Mouse (Mus musculus): Measurements from ENCODE around the gene Ltb4r1. TPM values are rescaled to one million over a fixed set of nuclear protein-coding genes. Genes with fewer than 3 reads are reported as not detected.

The Ltb4r1 gene
- polyA plus RNA-seq, 1 experiment from 2014 or later, result 0.88 TPM

GRCm38 (mm10) chr14:55735334-55735733, 30.4 kb upstream of the Ltb4r1 start:
- no peaks in the 10 kb centered on the region for H3K27me3 ChIP-seq (ENCODE audit: control insufficient read depth, insufficient read depth, low read length)
- no peak overlapping the region for H3K4me3 ChIP-seq (ENCODE audit: low read depth, low read length)
- no peak overlapping the region for H3K9ac ChIP-seq (replicated peaks; ENCODE audit: low read depth, low read length)
- no peak overlapping the region for H3K4me2 ChIP-seq (replicated peaks; ENCODE audit: low read depth, low read length)
- no peaks in the 10 kb centered on the region for H3K9me3 ChIP-seq (ENCODE audit: control insufficient read depth, low read depth, low read length)
- WGBS, result 23% methylated on average over 3 of the region's 3 CpGs
- no peaks in the 10 kb centered on the region for H3K4me1 ChIP-seq (ENCODE audit: control insufficient read depth, insufficient read depth, low read length)
- peaks cover 18% of the 10 kb centered on the region; the same call in 1 of the 2 replicates for H3K36me3 ChIP-seq (ENCODE audit: control insufficient read depth, insufficient read depth, low read length)
- no peak overlapping the region for H3K27ac ChIP-seq (ENCODE audit: low read length)
- ATAC-seq (ENCODE audit: insufficient number of reproducible peaks, insufficient read depth, low FRiP score, low read depth), result no peak

GRCm38 (mm10) chr14:55735758-55736157, 30.0 kb upstream of the Ltb4r1 start:
- Histone ChIP-seq H3K27me3 (ENCODE audit: control insufficient read depth, insufficient read depth, low read length) (no peaks in the 10 kb centered on the region), H3K36me3 (ENCODE audit: control insufficient read depth, insufficient read depth, low read length) (peaks cover 22% of the 10 kb centered on the region; the same call in 1 of the 2 replicates), H3K4me3 (ENCODE audit: low read depth, low read length) (no peak overlapping the region), H3K9ac (replicated peaks; ENCODE audit: low read depth, low read length) (no peak overlapping the region), H3K4me2 (replicated peaks; ENCODE audit: low read depth, low read length) (no peak overlapping the region), H3K9me3 (ENCODE audit: control insufficient read depth, low read depth, low read length) (no peaks in the 10 kb centered on the region), H3K27ac (ENCODE audit: low read length) (no peak overlapping the region), H3K4me1 (ENCODE audit: control insufficient read depth, insufficient read depth, low read length) (no peaks in the 10 kb centered on the region)
- WGBS, result 78% methylated on average over 4 of the region's 4 CpGs
- ATAC-seq (ENCODE audit: insufficient number of reproducible peaks, insufficient read depth, low FRiP score, low read depth), result no peak

DNA sequence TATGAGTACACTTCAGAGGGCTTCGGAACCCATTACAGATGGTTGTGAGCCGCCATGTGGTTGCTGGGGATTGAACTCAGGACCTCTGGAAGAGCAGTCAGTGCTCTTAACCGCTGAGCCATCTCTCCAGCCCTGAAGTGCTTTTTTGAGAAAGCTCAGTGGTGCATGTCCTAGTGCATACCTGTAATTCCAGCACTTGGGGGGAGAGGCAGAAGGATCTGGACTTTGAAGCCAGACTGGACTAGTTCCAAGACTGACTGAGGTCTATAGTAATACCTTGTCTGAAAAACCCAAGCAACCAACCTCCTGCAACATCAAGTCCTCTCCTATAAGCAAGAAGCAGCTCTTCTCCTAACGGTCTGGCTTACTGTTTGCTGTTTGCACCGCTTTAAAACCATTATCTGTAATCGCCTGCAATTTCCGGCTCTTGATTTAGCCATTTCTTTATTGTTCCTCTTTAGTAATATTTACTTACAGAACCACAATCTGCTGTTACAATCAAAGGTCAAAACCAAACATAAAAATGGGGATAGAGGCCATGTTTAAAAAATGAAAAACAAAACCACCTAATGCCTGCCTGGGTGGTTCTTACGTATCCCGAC, 28.6 kb upstream of the Ltb4r1 start:
- Histone ChIP-seq H3K27me3 (ENCODE audit: control insufficient read depth, insufficient read depth, low read length) (no peaks in the 10 kb centered on the region), H3K4me1 (ENCODE audit: control insufficient read depth, insufficient read depth, low read length) (no peaks in the 10 kb centered on the region), H3K36me3 (ENCODE audit: control insufficient read depth, insufficient read depth, low read length) (peaks cover 28% of the 10 kb centered on the region; the same call in 1 of the 2 replicates), H3K9me3 (ENCODE audit: control insufficient read depth, low read depth, low read length) (no peaks in the 10 kb centered on the region), H3K4me2 (replicated peaks; ENCODE audit: low read depth, low read length) (no peak overlapping the region), H3K9ac (replicated peaks; ENCODE audit: low read depth, low read length) (no peak overlapping the region), H3K4me3 (ENCODE audit: low read depth, low read length) (no peak overlapping the region), H3K27ac (ENCODE audit: low read length) (no peak overlapping the region)
- ATAC-seq (ENCODE audit: insufficient number of reproducible peaks, insufficient read depth, low FRiP score, low read depth), result no peak
- 84% methylated on average over 9 of the region's 9 CpGs for WGBS

- Histone ChIP-seq H3K4me1 (ENCODE audit: control insufficient read depth, insufficient read depth, low read length) (peaks cover 17% of the 10 kb centered on the region; the same call in 1 of the 2 replicates), H3K4me2 (replicated peaks; ENCODE audit: low read depth, low read length) (peak overlapping the region; percentile 11), H3K9me3 (ENCODE audit: control insufficient read depth, low read depth, low read length) (no peaks in the 10 kb centered on the region), H3K36me3 (ENCODE audit: control insufficient read depth, insufficient read depth, low read length) (peaks cover 25% of the 10 kb centered on the region; the same call in 1 of the 2 replicates), H3K27me3 (ENCODE audit: control insufficient read depth, insufficient read depth, low read length) (no peaks in the 10 kb centered on the region), H3K27ac (ENCODE audit: low read length) (no peak overlapping the region), H3K9ac (replicated peaks; ENCODE audit: low read depth, low read length) (no peak overlapping the region), H3K4me3 (ENCODE audit: low read depth, low read length) (no peak overlapping the region)
- peak; percentile 75 for ATAC-seq (ENCODE audit: insufficient number of reproducible peaks, insufficient read depth, low FRiP score, low read depth)
- 20% methylated on average over 10 of the region's 10 CpGs for WGBS
Measured at GRCm38 (mm10) chr14:55743711-55744110, 22.1 kb upstream of the Ltb4r1 start.

DNA sequence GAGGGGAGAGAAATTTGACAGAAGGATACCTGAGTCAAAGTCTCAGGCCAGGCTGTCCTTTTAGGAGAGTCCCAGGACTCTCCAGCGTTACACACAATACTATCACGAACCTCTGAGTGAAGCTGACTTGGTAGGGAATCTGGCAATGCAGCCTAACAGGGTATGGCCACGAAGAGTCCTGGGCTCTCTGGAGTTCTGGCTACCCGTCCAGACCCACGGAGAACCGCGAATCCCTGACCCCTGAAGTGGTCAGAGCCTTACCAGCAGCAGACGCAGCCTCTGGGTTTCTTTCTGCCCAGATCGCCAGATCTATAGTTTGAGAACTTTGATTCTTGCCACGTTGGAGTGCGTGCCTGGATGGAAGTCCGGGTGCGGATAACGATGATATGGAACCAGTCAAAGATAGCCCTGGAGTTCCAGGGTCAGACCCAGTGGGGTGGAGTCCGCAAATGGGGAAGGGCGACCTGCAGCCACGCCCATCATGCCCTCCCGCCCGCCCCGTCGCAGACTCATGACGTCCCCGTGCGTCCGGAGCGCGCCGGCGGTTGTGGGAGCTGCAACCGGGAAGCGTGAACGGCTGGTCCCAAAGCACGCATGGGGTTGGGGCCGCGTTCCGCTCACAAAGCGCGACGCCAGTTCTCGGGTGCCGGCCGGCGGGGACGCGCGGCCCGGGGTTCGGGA, 20.4 kb upstream of the Ltb4r1 start, which contains the start of the genes Dhrs1 and Nop9:
TSS of gene Dhrs1 (minus strand) at position 511 of the 681 bp plus-strand sequence.
TSS of gene Nop9 (plus strand) at position 514 of the 681 bp plus-strand sequence.
- peak within 1 kb of the TSS; percentile 85 for H3K4me3 ChIP-seq (ENCODE audit: low read depth, low read length)
- peaks cover 17% of the 10 kb centered on the region; the same call in 1 of the 2 replicates for H3K4me1 ChIP-seq (ENCODE audit: control insufficient read depth, insufficient read depth, low read length)
- no peaks in the 10 kb centered on the region for H3K27me3 ChIP-seq (ENCODE audit: control insufficient read depth, insufficient read depth, low read length)
- peak within 1 kb of the TSS; percentile 63 for H3K9ac ChIP-seq (replicated peaks; ENCODE audit: low read depth, low read length)
- no peaks in the 10 kb centered on the region for H3K9me3 ChIP-seq (ENCODE audit: control insufficient read depth, low read depth, low read length)
- H3K27ac ChIP-seq (ENCODE audit: low read length), result 0 out of 2 replicates have a peak within 1 kb of the TSS, but pooled peaks have one; percentile 18
- peak; percentile 77; the same call in 1 of the 2 replicates for ATAC-seq (ENCODE audit: insufficient number of reproducible peaks, insufficient read depth, low FRiP score, low read depth)
- 2% methylated on average over 48 of the region's 48 CpGs for WGBS
- peak within 1 kb of the TSS; percentile 97 for H3K4me2 ChIP-seq (replicated peaks; ENCODE audit: low read depth, low read length)
- H3K36me3 ChIP-seq (ENCODE audit: control insufficient read depth, insufficient read depth, low read length), result peaks cover 14% of the 10 kb centered on the region; the same call in 1 of the 2 replicates

DNA sequence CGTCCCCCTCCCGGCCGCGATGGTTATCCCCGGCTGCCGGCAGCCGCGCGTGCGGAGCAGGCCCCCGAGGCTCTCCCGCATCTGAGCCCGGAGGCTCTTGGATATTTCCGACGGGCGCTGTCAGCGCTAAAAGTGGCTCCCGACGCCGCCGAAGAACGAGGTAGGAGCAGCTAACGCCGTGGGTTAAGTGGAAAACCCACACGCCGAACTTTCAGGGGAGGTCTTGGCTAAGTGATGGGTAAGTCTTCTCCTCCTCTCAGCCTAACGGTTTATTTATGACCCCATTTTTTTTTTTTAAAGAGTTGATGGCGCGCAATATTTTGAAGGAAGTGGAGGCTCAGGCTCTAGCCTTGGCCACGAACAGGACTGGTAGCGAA, 19.9 kb upstream of the Ltb4r1 start:
- peak; percentile 11; the same call in 1 of the 2 replicates for ATAC-seq (ENCODE audit: insufficient number of reproducible peaks, insufficient read depth, low FRiP score, low read depth)
- Histone ChIP-seq H3K36me3 (ENCODE audit: control insufficient read depth, insufficient read depth, low read length) (peaks cover 12% of the 10 kb centered on the region), H3K4me2 (replicated peaks; ENCODE audit: low read depth, low read length) (peak overlapping the region; percentile 97), H3K9ac (replicated peaks; ENCODE audit: low read depth, low read length) (peak overlapping the region; percentile 63), H3K4me1 (ENCODE audit: control insufficient read depth, insufficient read depth, low read length) (peaks cover 17% of the 10 kb centered on the region; the same call in 1 of the 2 replicates), H3K27me3 (ENCODE audit: control insufficient read depth, insufficient read depth, low read length) (no peaks in the 10 kb centered on the region), H3K27ac (ENCODE audit: low read length) (0 out of 2 replicates have a peak overlapping the region, but pooled peaks have one; percentile 18), H3K9me3 (ENCODE audit: control insufficient read depth, low read depth, low read length) (no peaks in the 10 kb centered on the region), H3K4me3 (ENCODE audit: low read depth, low read length) (peak overlapping the region; percentile 85)
- WGBS, result 0% methylated on average over 31 of the region's 31 CpGs

- peaks cover 17% of the 10 kb centered on the region; the same call in 1 of the 2 replicates for H3K4me1 ChIP-seq (ENCODE audit: control insufficient read depth, insufficient read depth, low read length)
- no peaks in the 10 kb centered on the region for H3K9me3 ChIP-seq (ENCODE audit: control insufficient read depth, low read depth, low read length)
- H3K27ac ChIP-seq (ENCODE audit: low read length), result no peak overlapping the region
- H3K4me2 ChIP-seq (replicated peaks; ENCODE audit: low read depth, low read length), result peak overlapping the region; percentile 97; the same call in 1 of the 2 replicates
- H3K36me3 ChIP-seq (ENCODE audit: control insufficient read depth, insufficient read depth, low read length), result peaks cover 16% of the 10 kb centered on the region
- ATAC-seq (ENCODE audit: insufficient number of reproducible peaks, insufficient read depth, low FRiP score, low read depth), result no peak
- WGBS, result 89% methylated on average over 10 of the region's 10 CpGs
- H3K27me3 ChIP-seq (ENCODE audit: control insufficient read depth, insufficient read depth, low read length), result no peaks in the 10 kb centered on the region
- H3K4me3 ChIP-seq (ENCODE audit: low read depth, low read length), result no peak overlapping the region; the same call in 1 of the 2 replicates
- no peak overlapping the region for H3K9ac ChIP-seq (replicated peaks; ENCODE audit: low read depth, low read length)
Measured at GRCm38 (mm10) chr14:55747051-55747847, 18.5 kb upstream of the Ltb4r1 start.

DNA sequence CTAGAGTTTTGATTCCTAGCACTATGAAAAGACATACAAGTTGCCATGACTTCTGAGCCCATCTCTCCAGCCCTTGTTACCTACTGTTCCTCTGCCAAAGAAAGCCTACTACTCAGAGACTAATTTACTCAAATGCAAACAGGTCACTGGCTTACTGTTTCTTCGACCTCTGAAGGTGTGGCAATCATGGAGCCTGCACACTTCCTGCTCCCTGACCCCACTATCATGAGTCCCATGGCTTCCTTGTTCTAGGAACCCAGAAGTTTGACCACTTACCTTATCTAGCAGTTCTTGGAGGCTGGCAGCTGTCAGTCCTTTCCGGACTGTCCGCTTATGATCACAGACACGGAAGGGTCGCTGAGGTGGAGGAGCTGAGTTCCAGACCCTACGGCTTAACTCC, 8.2 kb upstream of the Ltb4r1 start:
- WGBS, result 82% methylated on average over 6 of the region's 6 CpGs
- Histone ChIP-seq H3K27ac (ENCODE audit: low read length) (no peak overlapping the region), H3K4me2 (replicated peaks; ENCODE audit: low read depth, low read length) (no peak overlapping the region), H3K4me3 (ENCODE audit: low read depth, low read length) (no peak overlapping the region), H3K4me1 (ENCODE audit: control insufficient read depth, insufficient read depth, low read length) (peaks cover 6% of the 10 kb centered on the region; the same call in 1 of the 2 replicates), H3K27me3 (ENCODE audit: control insufficient read depth, insufficient read depth, low read length) (peaks cover 8% of the 10 kb centered on the region; the same call in 1 of the 2 replicates), H3K9me3 (ENCODE audit: control insufficient read depth, low read depth, low read length) (no peaks in the 10 kb centered on the region), H3K36me3 (ENCODE audit: control insufficient read depth, insufficient read depth, low read length) (peaks cover 31% of the 10 kb centered on the region), H3K9ac (replicated peaks; ENCODE audit: low read depth, low read length) (no peak overlapping the region)
- no peak for ATAC-seq (ENCODE audit: insufficient number of reproducible peaks, insufficient read depth, low FRiP score, low read depth)
